Mouse (Mus musculus): ENCODE measurements around the gene Riox2. TPM values are rescaled to one million over a fixed set of nuclear protein-coding genes. Genes with fewer than 3 reads are reported as not detected.
A peak's percentile ranks its signal among the peaks of the same experiment; 100 is the strongest.

The Riox2 gene
- polyA plus RNA-seq, 1 experiment, result 44.7 TPM

DNA sequence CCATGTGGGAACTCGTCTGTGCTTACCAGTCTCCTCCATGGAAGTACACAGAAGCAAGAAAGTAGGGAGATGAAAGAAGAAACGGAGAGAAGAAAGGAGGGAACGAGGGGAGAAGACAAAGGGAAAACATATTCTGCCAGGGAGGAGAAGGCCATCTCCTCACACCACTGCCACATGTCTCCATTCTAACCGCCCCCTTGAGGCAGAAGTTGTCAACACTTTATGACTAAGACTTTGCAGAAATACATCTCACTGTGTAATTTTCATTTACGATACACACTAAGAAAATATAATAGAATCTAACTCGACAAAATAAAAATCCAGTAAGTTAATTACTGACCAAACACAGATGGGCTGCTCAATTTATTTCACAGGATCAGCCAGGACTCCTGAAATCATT, 55.4 kb downstream of the Riox2 start:
- TF ChIP-seq CTCF (IDR thresholded peaks at IDR 0.05; ENCODE audit: low read depth, low read length), result no peak
- no peak for TF ChIP-seq EP300 (IDR thresholded peaks at IDR 0.05; ENCODE audit: insufficient read depth, low read depth, low read length)
- TF ChIP-seq POLR2A (IDR thresholded peaks at IDR 0.05; ENCODE audit: insufficient read depth, low read length), result no peak
- Histone ChIP-seq H3K36me3 (ENCODE audit: control insufficient read depth, insufficient read depth, low read length, poor library complexity, severe bottlenecking) (no peaks in the 10 kb centered on the region), H3K27me3 (ENCODE audit: control insufficient read depth, insufficient read depth, low read length, poor library complexity, severe bottlenecking) (no peaks in the 10 kb centered on the region), H3K27ac (ENCODE audit: insufficient read depth, low read length) (no peak overlapping the region), H3K4me1 (ENCODE audit: control insufficient read depth, insufficient read depth, low read length) (no peaks in the 10 kb centered on the region), H3K9ac (ENCODE audit: low read depth, poor library complexity, severe bottlenecking) (no peak overlapping the region), H3K4me3 (ENCODE audit: low read depth, low read length) (no peak overlapping the region), H3K9me3 (replicated peaks; ENCODE audit: control insufficient read depth, insufficient read depth, low read length, poor library complexity, severe bottlenecking) (no peaks in the 10 kb centered on the region)

DNA sequence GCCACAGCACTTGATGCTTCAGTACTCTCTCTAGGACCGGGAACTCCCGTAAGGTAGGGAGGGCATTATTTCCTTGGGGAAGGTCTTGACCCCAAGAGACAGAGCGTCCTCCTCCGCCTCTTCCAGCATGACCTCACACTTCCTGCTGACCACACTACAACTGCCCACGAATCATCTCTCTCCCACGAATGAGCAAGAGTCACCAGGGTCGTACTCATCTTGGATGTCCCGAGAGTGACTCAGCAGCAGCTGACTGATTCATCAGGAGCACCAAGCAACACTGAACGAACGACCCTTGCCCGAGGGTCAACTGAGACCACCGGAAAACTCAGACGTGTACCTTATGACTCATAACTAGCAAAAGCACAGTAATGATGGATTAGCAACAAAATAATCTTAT, 58.0 kb downstream of the Riox2 start:
- H3K36me3 ChIP-seq (ENCODE audit: control insufficient read depth, insufficient read depth, low read length, poor library complexity, severe bottlenecking), result no peaks in the 10 kb centered on the region
- H3K9me3 ChIP-seq (replicated peaks; ENCODE audit: control insufficient read depth, insufficient read depth, low read length, poor library complexity, severe bottlenecking), result no peaks in the 10 kb centered on the region
- no peak overlapping the region for H3K27ac ChIP-seq (ENCODE audit: insufficient read depth, low read length)
- H3K4me1 ChIP-seq (ENCODE audit: control insufficient read depth, insufficient read depth, low read length), result no peaks in the 10 kb centered on the region
- H3K27me3 ChIP-seq (ENCODE audit: control insufficient read depth, insufficient read depth, low read length, poor library complexity, severe bottlenecking), result no peaks in the 10 kb centered on the region
- TF ChIP-seq CTCF (IDR thresholded peaks at IDR 0.05; ENCODE audit: low read depth, low read length), result no peak
- no peak for TF ChIP-seq EP300 (IDR thresholded peaks at IDR 0.05; ENCODE audit: insufficient read depth, low read depth, low read length)
- no peak for TF ChIP-seq POLR2A (IDR thresholded peaks at IDR 0.05; ENCODE audit: insufficient read depth, low read length)
- no peak overlapping the region for H3K9ac ChIP-seq (ENCODE audit: low read depth, poor library complexity, severe bottlenecking)
- peak overlapping the region; percentile 12 for H3K4me3 ChIP-seq (ENCODE audit: low read depth, low read length)

GRCm38 (mm10) chr16:59531243-59531642, 59.7 kb downstream of the Riox2 start:
- no peak overlapping the region for H3K27ac ChIP-seq (ENCODE audit: insufficient read depth, low read length)
- H3K36me3 ChIP-seq (ENCODE audit: control insufficient read depth, insufficient read depth, low read length, poor library complexity, severe bottlenecking), result no peaks in the 10 kb centered on the region; the same call in 1 of the 2 replicates
- no peak overlapping the region for H3K9ac ChIP-seq (ENCODE audit: low read depth, poor library complexity, severe bottlenecking)
- no peaks in the 10 kb centered on the region for H3K9me3 ChIP-seq (replicated peaks; ENCODE audit: control insufficient read depth, insufficient read depth, low read length, poor library complexity, severe bottlenecking)
- H3K4me3 ChIP-seq (ENCODE audit: low read depth, low read length), result no peak overlapping the region
- no peaks in the 10 kb centered on the region for H3K4me1 ChIP-seq (ENCODE audit: control insufficient read depth, insufficient read depth, low read length)
- no peaks in the 10 kb centered on the region for H3K27me3 ChIP-seq (ENCODE audit: control insufficient read depth, insufficient read depth, low read length, poor library complexity, severe bottlenecking)
- TF ChIP-seq EP300 (IDR thresholded peaks at IDR 0.05; ENCODE audit: insufficient read depth, low read depth, low read length) (no peak), POLR2A (IDR thresholded peaks at IDR 0.05; ENCODE audit: insufficient read depth, low read length) (no peak), CTCF (IDR thresholded peaks at IDR 0.05; ENCODE audit: low read depth, low read length) (no peak)

GRCm38 (mm10) chr16:59532561-59532960, 61.0 kb downstream of the Riox2 start:
- TF ChIP-seq EP300 (IDR thresholded peaks at IDR 0.05; ENCODE audit: insufficient read depth, low read depth, low read length) (no peak), POLR2A (IDR thresholded peaks at IDR 0.05; ENCODE audit: insufficient read depth, low read length) (no peak), CTCF (IDR thresholded peaks at IDR 0.05; ENCODE audit: low read depth, low read length) (no peak)
- H3K9ac ChIP-seq (ENCODE audit: low read depth, poor library complexity, severe bottlenecking), result no peak overlapping the region
- no peaks in the 10 kb centered on the region for H3K4me1 ChIP-seq (ENCODE audit: control insufficient read depth, insufficient read depth, low read length)
- H3K9me3 ChIP-seq (replicated peaks; ENCODE audit: control insufficient read depth, insufficient read depth, low read length, poor library complexity, severe bottlenecking), result no peaks in the 10 kb centered on the region
- H3K36me3 ChIP-seq (ENCODE audit: control insufficient read depth, insufficient read depth, low read length, poor library complexity, severe bottlenecking), result no peaks in the 10 kb centered on the region; the same call in 1 of the 2 replicates
- no peak overlapping the region for H3K4me3 ChIP-seq (ENCODE audit: low read depth, low read length)
- H3K27me3 ChIP-seq (ENCODE audit: control insufficient read depth, insufficient read depth, low read length, poor library complexity, severe bottlenecking), result no peaks in the 10 kb centered on the region
- H3K27ac ChIP-seq (ENCODE audit: insufficient read depth, low read length), result no peak overlapping the region

DNA sequence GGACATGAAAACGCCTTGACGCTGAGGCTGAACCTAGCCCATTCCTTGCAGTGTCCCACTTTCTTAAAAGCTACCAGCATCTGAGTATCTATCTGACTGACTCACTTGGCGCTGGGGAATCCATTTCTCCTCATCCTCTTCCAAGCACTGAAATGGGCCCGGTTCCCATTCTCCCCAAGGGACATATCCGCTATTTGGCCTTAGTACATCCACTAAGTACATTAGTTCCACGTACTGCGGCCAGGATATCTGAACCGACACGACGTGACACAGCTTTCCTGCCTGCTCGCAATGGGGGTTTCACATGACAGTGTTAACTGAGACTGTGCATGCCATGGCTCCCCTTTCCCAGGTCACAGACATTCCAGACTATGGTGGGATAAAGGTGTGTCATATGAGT, 62.8 kb downstream of the Riox2 start:
- Histone ChIP-seq H3K9me3 (replicated peaks; ENCODE audit: control insufficient read depth, insufficient read depth, low read length, poor library complexity, severe bottlenecking) (no peaks in the 10 kb centered on the region), H3K4me1 (ENCODE audit: control insufficient read depth, insufficient read depth, low read length) (no peaks in the 10 kb centered on the region), H3K27ac (ENCODE audit: insufficient read depth, low read length) (no peak overlapping the region), H3K9ac (ENCODE audit: low read depth, poor library complexity, severe bottlenecking) (no peak overlapping the region), H3K36me3 (ENCODE audit: control insufficient read depth, insufficient read depth, low read length, poor library complexity, severe bottlenecking) (no peaks in the 10 kb centered on the region; the same call in 1 of the 2 replicates), H3K4me3 (ENCODE audit: low read depth, low read length) (peak overlapping the region; percentile 29; the same call in 1 of the 2 replicates), H3K27me3 (ENCODE audit: control insufficient read depth, insufficient read depth, low read length, poor library complexity, severe bottlenecking) (no peaks in the 10 kb centered on the region)
- TF ChIP-seq CTCF (IDR thresholded peaks at IDR 0.05; ENCODE audit: low read depth, low read length) (no peak), POLR2A (IDR thresholded peaks at IDR 0.05; ENCODE audit: insufficient read depth, low read length) (no peak), EP300 (IDR thresholded peaks at IDR 0.05; ENCODE audit: insufficient read depth, low read depth, low read length) (no peak)

GRCm38 (mm10) chr16:59535673-59536072, 64.1 kb downstream of the Riox2 start:
- Histone ChIP-seq H3K4me3 (ENCODE audit: low read depth, low read length) (no peak overlapping the region), H3K4me1 (ENCODE audit: control insufficient read depth, insufficient read depth, low read length) (no peaks in the 10 kb centered on the region), H3K9me3 (replicated peaks; ENCODE audit: control insufficient read depth, insufficient read depth, low read length, poor library complexity, severe bottlenecking) (no peaks in the 10 kb centered on the region), H3K27ac (ENCODE audit: insufficient read depth, low read length) (no peak overlapping the region), H3K9ac (ENCODE audit: low read depth, poor library complexity, severe bottlenecking) (no peak overlapping the region), H3K27me3 (ENCODE audit: control insufficient read depth, insufficient read depth, low read length, poor library complexity, severe bottlenecking) (no peaks in the 10 kb centered on the region), H3K36me3 (ENCODE audit: control insufficient read depth, insufficient read depth, low read length, poor library complexity, severe bottlenecking) (no peaks in the 10 kb centered on the region; the same call in 1 of the 2 replicates)
- TF ChIP-seq EP300 (IDR thresholded peaks at IDR 0.05; ENCODE audit: insufficient read depth, low read depth, low read length), result no peak
- no peak for TF ChIP-seq POLR2A (IDR thresholded peaks at IDR 0.05; ENCODE audit: insufficient read depth, low read length)
- no peak for TF ChIP-seq CTCF (IDR thresholded peaks at IDR 0.05; ENCODE audit: low read depth, low read length)

All from ES-Bruce4 (cell line).